Mouse (Mus musculus) kidney, adult 2 months (tissue): Measurements from ENCODE around the gene Fdxacb1.
A peak's percentile ranks its signal among the peaks of the same experiment; 100 is the strongest.

Source experiments
- CTCF ChIP-seq: fragments of 200-500 bp; conservative IDR thresholded peaks from 2 replicates; pipeline ENCODE4 v1.5.1; 2011; ENCODE audit warnings: low read depth, mild to moderate bottlenecking, control low read depth, low read length, moderate library complexity, mixed read lengths; ENCODE audit not compliant: insufficient read depth, insufficient read length
- POLR2A ChIP-seq: fragments of 200-500 bp; IDR thresholded peaks from one replicate; pipeline ENCODE4 v1.6.1; 2011; ENCODE audit warnings: low read depth, low read length, control low read depth

DNA sequence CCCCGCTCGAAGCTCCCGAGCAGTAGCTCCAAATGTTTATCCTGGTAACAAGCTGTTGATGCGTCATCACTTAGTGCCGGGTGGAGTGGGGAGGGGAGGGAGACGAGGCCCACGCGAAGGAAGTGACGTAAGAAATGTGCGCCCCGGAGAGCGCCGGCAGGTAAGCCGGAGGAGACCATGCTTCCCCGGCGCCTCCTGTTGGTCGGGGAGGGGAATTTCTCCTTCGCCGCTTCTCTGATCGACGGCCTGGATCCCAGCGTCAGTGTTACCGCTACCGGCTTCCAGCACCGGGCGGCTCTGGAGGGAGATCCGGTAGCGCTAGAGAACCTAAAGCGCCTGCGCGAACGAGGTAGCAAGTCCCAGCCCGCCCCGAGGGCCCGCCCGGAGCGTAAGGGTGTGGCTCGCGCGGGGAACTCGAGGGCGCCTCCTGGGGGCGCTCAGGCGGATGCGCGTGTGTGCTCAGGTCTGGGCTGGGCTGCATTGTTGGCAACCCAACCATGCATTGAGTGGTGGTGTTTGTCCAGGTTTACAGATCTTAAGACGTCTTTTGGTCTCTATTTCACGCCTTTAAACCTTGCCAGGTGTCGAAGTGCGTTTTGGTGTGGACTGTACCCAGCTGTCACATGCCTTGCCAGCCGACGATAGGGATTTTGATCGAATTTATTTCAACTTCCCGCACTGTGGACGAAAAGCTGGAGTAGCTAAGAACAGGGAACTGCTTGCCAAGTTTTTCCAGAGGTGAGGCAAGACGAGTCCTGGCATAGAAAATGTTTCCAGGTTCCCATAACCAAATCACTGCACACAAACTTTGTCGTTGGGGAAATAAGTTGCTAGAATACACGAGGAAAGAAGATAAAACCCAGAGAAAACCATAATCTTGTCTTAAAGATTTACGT, at the start of gene Fdxacb1:
- TF ChIP-seq CTCF (peak; percentile 58), POLR2A (no peak)
